Mouse (Mus musculus): ENCODE results near the gene Fgfr2. TPM values are rescaled to one million over a fixed set of nuclear protein-coding genes. Genes with fewer than 3 reads are reported as not detected.

Gene Fgfr2
- polyA plus RNA-seq, 1 experiment from 2014 or later: 47.9 TPM

DNA sequence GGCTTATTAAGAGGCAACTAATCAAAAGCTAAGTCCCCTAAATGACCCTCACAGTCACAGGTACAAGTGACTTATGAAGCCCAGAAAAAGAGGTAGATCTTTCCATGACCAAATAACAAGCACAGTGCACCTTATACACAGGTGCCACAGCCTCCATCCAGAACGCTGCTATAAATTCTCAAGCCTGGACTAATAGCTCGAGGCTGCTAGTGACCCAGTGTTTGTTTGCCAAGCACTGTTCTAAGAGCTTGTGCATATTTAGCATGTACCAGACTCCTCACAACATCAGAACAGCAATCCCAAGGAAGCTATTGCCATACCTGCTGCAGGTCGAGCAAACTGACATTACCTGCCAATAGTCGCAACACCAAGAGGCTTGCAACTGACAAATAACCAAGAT is 2893.1 kb downstream of the Fgfr2 start:
- Histone ChIP-seq H3K27ac (no peak overlapping the region), H3K4me3 (no peak overlapping the region), H3K9ac (no peak overlapping the region), H3K4me2 (no peak overlapping the region), H3K27me3 (no peaks in the 10 kb centered on the region), H3K36me3 (ENCODE audit: poor library complexity, severe bottlenecking) (peaks cover 18% of the 10 kb centered on the region; the same call in 1 of the 2 replicates), H3K4me1 (peaks cover 37% of the 10 kb centered on the region), H3K9me3 (replicated peaks) (0 out of 2 replicates have a peak, but pooled peaks cover 4% of the 10 kb centered on the region)
- ATAC-seq: no peak
- WGBS: 93% methylated on average over 4 of the region's 4 CpGs

DNA sequence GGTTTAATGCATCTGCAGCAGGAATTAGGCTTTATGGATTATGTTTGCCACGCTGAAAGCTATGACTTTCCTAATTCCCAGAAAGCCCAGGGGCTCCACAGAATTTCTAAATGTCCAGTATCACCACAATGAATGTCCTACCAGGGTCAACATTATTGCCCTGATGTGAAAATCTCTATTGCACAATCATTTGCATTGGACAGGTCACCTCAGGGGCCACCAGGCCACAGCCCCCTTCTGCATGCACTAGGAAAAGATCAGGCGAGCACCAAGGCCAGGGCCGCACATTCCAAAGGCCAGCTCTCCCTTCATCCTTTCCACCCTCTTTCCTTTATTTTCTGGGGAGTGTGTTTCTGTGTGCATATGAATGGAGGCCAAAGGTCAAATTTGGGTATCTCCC is 2897.9 kb downstream of the Fgfr2 start:
- Histone ChIP-seq H3K4me3 (no peak overlapping the region), H3K4me2 (no peak overlapping the region), H3K9ac (no peak overlapping the region), H3K36me3 (ENCODE audit: poor library complexity, severe bottlenecking) (peaks cover 12% of the 10 kb centered on the region; the same call in 1 of the 2 replicates), H3K27ac (no peak overlapping the region), H3K27me3 (no peaks in the 10 kb centered on the region), H3K4me1 (peaks cover 59% of the 10 kb centered on the region), H3K9me3 (replicated peaks) (no peaks in the 10 kb centered on the region)
- WGBS: 81% methylated on average over 3 of the region's 3 CpGs
- ATAC-seq: no peak

DNA sequence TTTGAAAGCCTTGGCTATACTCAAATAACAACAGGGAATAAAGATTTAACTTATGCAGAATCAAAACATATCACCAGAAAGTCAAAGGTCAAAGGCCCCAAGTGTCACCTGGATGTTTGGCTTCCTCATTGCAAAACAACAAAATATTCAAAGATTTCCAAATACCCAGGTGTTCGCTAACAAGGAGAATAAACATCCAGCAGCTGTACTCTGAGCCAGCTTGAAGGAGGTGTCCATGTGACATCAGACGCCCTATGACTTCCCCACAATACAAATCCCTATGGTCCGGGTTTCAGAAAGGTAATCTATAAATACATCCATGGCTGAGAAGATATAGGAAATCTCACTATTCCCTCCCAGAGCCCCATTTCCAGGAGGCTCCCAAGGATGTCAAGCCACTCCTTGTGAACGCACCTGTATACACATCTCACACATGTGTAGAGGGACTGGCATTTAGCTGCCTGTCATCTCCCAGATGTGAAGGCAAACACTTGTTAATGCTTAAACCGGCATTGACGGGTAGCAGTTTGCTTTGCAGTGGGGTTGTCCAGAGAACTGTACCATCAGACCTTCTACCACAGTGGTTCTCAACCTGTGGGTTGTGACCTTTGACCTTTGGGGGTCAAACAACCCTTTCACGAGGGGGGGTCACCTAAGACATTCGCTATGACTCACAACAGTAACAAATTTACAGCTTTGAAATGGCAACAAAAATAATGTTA is 2900.4 kb downstream of the Fgfr2 start:
- 84% methylated on average over 8 of the region's 8 CpGs for WGBS
- Histone ChIP-seq H3K36me3 (ENCODE audit: poor library complexity, severe bottlenecking) (peaks cover 9% of the 10 kb centered on the region; the same call in 1 of the 2 replicates), H3K4me3 (no peak overlapping the region), H3K27ac (no peak overlapping the region), H3K27me3 (no peaks in the 10 kb centered on the region), H3K9ac (no peak overlapping the region), H3K9me3 (replicated peaks) (no peaks in the 10 kb centered on the region), H3K4me2 (no peak overlapping the region), H3K4me1 (peaks cover 71% of the 10 kb centered on the region)
- ATAC-seq: no peak

DNA sequence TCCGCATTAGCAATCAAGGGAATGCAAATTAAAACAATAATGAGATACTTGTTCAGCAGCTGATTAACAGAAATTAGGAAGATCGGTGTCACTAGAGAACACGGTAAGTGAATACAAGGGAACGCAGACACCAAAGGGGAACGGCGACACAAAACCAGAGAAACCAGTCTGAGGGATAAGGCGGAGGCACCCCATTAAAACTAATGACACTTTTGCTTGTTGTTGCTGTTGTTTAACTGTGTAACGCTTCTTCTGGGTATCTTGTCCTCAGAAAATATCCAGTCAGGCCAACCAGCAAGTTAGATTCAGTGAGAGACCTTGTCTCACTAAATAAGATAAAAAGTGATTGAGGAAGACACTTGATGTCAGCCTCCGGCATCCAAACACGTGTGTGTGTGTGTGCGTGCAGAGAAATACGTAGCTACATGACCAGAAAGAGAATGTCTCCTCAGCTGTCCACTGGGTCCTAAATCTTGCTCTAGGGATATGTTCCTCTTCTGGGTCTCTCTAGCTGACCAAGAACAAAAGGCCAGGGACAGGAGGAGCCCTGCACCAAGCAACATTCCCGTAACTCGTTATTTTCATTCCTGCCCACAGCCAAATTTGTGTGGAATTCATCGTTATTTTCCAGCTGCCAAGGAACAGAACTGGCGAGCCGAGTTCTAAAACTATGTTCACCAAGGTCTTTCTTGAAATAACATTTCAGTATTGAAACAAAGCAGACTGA is 2901.3 kb downstream of the Fgfr2 start:
- no peak for ATAC-seq
- Histone ChIP-seq H3K4me3 (no peak overlapping the region), H3K4me2 (peak overlapping the region; percentile 32), H3K9me3 (replicated peaks) (no peaks in the 10 kb centered on the region), H3K4me1 (peaks cover 62% of the 10 kb centered on the region), H3K27ac (peak overlapping the region; percentile 40), H3K36me3 (ENCODE audit: poor library complexity, severe bottlenecking) (peaks cover 5% of the 10 kb centered on the region; the same call in 1 of the 2 replicates), H3K9ac (peak overlapping the region; percentile 34), H3K27me3 (no peaks in the 10 kb centered on the region)
- WGBS: 33% methylated on average over 17 of the region's 17 CpGs

DNA sequence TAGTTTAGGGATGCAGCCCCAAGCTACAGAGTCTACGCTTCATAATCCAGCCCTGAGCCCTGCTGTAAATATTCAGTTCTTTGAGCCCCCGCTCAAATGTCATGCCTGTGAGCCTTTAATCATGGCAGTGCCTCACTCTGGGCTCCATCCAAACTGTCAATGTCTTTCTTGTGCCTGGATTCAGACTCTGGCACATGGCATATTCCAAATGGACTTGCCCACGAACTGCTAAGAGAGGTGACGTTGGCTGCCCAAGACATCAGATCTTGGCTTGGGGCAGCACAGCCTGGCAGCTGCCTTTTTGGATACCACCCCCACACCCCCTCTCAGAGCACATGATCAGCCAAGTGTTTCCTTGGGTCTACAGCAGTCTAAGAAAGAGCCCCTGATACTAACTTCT is 2902.5 kb downstream of the Fgfr2 start:
- H3K27ac ChIP-seq: no peak overlapping the region
- WGBS: 66% methylated on average over 4 of the region's 4 CpGs

DNA sequence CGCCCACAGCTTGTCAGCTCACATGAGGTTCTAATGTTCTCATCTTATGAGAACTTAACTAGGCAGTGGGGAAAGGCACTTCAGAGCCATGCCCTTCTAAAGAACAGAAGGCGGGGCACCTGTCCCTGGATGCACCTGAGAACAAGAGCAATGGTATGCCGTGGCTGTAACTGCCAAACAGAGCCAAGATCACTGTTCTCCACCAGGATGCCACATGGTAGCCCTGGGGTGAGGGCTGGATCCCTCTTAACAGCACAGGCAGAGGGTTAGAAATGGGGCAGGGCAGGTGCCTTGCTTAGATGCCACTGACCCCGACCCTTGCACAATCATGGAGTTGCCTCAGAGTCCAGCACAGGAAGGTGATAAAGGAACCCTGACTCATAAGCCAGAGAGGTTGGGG is 2903.3 kb downstream of the Fgfr2 start:
- H3K27me3 ChIP-seq: no peaks in the 10 kb centered on the region
- ATAC-seq: no peak
- no peaks in the 10 kb centered on the region for H3K9me3 ChIP-seq (replicated peaks)
- no peak overlapping the region for H3K9ac ChIP-seq
- H3K36me3 ChIP-seq (ENCODE audit: poor library complexity, severe bottlenecking): no peaks in the 10 kb centered on the region
- peaks cover 69% of the 10 kb centered on the region for H3K4me1 ChIP-seq
- 83% methylated on average over 4 of the region's 4 CpGs for WGBS
- H3K4me2 ChIP-seq: no peak overlapping the region
- no peak overlapping the region for H3K4me3 ChIP-seq
- H3K27ac ChIP-seq: no peak overlapping the region

More for the DNA sequence above, 2902.5 kb downstream of the Fgfr2 start:
- no peak overlapping the region for H3K4me3 ChIP-seq
- no peaks in the 10 kb centered on the region for H3K9me3 ChIP-seq (replicated peaks)
- H3K4me2 ChIP-seq: no peak overlapping the region
- no peak overlapping the region for H3K9ac ChIP-seq
- no peaks in the 10 kb centered on the region for H3K27me3 ChIP-seq
- ATAC-seq: peak; percentile 46; the same call in 1 of the 2 replicates
- no peaks in the 10 kb centered on the region for H3K36me3 ChIP-seq (ENCODE audit: poor library complexity, severe bottlenecking)
- peaks cover 61% of the 10 kb centered on the region for H3K4me1 ChIP-seq

DNA sequence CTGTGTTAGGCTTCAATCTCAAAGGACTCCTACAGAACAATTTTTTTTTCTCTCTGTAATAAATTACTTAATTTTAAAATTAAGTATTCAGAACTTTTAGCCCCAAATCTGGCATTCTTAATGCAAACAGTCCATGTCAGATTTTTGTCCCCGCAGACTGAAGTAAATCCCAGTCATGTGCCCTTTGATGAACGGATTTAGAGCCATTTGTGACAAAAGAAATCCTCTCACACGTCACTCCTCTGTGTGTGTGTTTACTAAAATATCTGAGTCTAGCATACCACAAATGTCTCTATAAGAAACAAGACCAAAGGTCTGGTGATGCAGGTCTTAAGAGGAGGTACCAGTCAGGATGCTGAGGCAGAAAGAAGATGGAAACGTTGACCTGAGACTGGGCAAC is 2906.9 kb downstream of the Fgfr2 start:
- Histone ChIP-seq H3K27ac (peak overlapping the region; percentile 81), H3K9me3 (replicated peaks) (no peaks in the 10 kb centered on the region), H3K4me2 (0 out of 2 replicates have a peak overlapping the region, but pooled peaks have one; percentile 38), H3K4me3 (no peak overlapping the region), H3K4me1 (peaks cover 71% of the 10 kb centered on the region), H3K9ac (no peak overlapping the region), H3K36me3 (ENCODE audit: poor library complexity, severe bottlenecking) (no peaks in the 10 kb centered on the region), H3K27me3 (no peaks in the 10 kb centered on the region)
- ATAC-seq: no peak; the same call in 1 of the 2 replicates
- WGBS: 4% methylated on average over 4 of the region's 4 CpGs

DNA sequence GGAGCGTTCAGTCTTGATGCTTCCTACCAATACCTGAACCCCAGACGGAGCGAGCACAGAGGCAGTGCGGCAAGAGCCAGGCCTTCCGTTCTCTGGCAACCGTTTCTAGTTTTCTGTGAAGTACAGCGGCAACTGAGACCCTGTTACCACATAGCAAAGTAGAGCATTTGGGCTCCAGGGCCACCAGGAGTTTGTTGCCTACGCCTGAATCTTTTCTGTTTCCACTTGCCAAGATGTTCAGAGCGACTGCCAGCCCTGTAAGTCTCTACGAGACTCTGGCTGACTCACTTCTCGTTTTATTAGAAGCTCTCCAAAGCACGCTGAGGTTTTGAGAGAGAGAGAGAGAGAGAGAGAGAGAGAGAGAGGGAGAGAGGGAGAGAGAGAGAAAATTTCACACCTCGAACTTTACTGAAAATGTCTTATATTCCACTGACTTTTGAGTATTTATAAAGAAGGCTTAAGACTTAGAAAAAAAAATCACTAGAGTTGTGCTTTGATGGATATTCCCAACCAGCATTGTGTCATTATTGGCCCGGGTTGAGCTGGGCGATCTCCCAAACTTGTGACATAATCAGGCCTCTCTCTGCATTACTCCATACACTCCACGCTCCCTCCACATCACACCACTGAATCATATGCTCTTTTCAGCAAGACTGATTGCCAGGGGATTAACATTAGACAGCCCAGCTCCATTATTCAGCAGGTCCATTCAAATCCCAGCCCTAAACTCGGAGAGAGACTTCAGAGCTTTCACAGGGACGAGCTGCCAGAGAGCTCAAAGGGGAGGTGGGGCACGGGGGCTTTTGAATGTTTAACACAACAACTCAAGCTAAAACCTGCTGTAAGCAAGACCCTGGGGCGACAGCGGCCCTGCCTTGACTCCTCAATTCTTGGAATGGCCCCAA is 2907.6 kb downstream of the Fgfr2 start:
- Histone ChIP-seq H3K27ac (peak overlapping the region; percentile 81), H3K27me3 (no peaks in the 10 kb centered on the region), H3K4me3 (no peak overlapping the region), H3K9ac (peak overlapping the region; percentile 22; the same call in 1 of the 2 replicates), H3K36me3 (ENCODE audit: poor library complexity, severe bottlenecking) (no peaks in the 10 kb centered on the region), H3K4me1 (peaks cover 70% of the 10 kb centered on the region), H3K4me2 (peak overlapping the region; percentile 38), H3K9me3 (replicated peaks) (no peaks in the 10 kb centered on the region)
- WGBS: 8% methylated on average over 21 of the region's 21 CpGs
- ATAC-seq: peak; percentile 95

DNA sequence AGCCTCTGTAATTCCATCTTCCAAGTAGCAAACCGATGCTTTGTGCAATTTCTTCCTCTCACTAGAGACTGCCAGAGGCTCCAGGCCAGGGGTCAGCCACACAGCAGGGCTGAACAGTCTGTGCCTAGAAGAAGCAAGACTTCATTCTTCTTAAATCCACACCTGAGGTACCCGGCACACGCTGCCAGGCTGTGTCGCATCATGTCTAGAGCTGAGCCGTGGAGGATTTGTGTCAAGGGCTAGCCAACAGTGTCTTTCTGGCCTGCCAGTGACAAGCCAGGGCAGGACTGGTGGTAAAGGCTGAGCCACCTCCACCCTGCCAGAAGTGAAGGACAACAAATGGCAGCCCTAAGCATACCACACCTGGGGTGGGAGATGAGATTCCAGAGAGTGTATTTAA is 2910.0 kb downstream of the Fgfr2 start:
- no peak overlapping the region for H3K4me2 ChIP-seq
- no peak for ATAC-seq
- no peaks in the 10 kb centered on the region for H3K9me3 ChIP-seq (replicated peaks)
- peaks cover 77% of the 10 kb centered on the region for H3K4me1 ChIP-seq
- peaks cover 4% of the 10 kb centered on the region; the same call in 1 of the 2 replicates for H3K36me3 ChIP-seq (ENCODE audit: poor library complexity, severe bottlenecking)
- no peaks in the 10 kb centered on the region for H3K27me3 ChIP-seq
- H3K4me3 ChIP-seq: no peak overlapping the region
- H3K9ac ChIP-seq: no peak overlapping the region
- no peak overlapping the region for H3K27ac ChIP-seq
- WGBS: 85% methylated on average over 5 of the region's 5 CpGs

DNA sequence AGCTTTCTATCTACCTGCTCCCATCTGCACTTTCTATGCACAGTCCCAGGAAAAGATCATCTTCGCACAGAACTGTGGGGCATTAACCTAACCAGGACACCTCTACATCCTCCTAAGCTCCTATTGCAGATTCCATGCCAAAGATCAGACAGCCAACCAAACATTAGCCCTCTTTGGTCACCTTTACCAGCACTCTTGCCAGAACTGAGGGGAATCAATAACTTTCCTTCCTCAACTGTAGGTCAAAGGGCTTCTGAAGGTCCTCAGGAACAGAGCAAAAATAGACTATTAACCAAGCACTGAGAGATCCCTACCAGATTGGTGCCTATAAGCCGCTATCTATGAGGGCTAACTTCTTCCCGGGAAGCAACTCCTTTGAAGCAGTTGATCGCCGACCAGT is 2911.7 kb downstream of the Fgfr2 start:
- Histone ChIP-seq H3K4me1 (peaks cover 92% of the 10 kb centered on the region), H3K27me3 (no peaks in the 10 kb centered on the region), H3K4me2 (no peak overlapping the region), H3K9me3 (replicated peaks) (no peaks in the 10 kb centered on the region), H3K27ac (no peak overlapping the region), H3K4me3 (no peak overlapping the region), H3K36me3 (ENCODE audit: poor library complexity, severe bottlenecking) (peaks cover 4% of the 10 kb centered on the region; the same call in 1 of the 2 replicates), H3K9ac (no peak overlapping the region)
- 66% methylated on average over 5 of the region's 5 CpGs for WGBS
- ATAC-seq: no peak

DNA sequence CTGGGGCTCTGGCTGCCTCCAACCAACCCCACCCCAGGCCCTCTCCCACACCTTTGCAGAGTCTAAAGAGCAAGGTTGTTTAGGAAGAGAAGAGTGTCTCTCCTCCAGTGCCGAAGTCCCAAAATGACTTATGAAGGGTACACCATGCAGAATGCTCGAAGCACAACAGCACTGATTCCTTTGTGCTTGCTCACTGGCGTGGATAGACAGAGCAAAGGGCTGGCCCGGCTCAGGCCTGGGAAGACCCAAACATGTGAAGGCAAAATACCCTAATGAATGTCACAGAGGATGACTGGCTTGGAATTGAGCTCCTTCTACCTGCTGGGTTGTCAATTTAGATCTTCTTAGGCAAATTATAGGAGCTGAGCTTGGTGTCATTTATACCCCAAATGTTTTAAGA is 2914.5 kb downstream of the Fgfr2 start:
- Histone ChIP-seq H3K27me3 (no peaks in the 10 kb centered on the region), H3K4me3 (no peak overlapping the region), H3K9me3 (replicated peaks) (no peaks in the 10 kb centered on the region), H3K27ac (no peak overlapping the region), H3K4me1 (peaks cover 77% of the 10 kb centered on the region), H3K36me3 (ENCODE audit: poor library complexity, severe bottlenecking) (peaks cover 4% of the 10 kb centered on the region; the same call in 1 of the 2 replicates), H3K4me2 (no peak overlapping the region), H3K9ac (no peak overlapping the region)
- 21% methylated on average over 4 of the region's 4 CpGs for WGBS
- ATAC-seq: no peak

Data from forebrain, embryonic 13.5 days (tissue).